Mouse (Mus musculus): ENCODE data around the gene Slc13a3.

The Slc13a3 gene

GRCm38 (mm10) chr2:165407700-165408301 lies 65.2 kb downstream of the Slc13a3 start:
- DNase-seq: peak; percentile 63 to 72

GRCm38 (mm10) chr2:165405351-165405750 lies 67.7 kb downstream of the Slc13a3 start:
- DNase-seq: no peak

- DNase-seq: no peak
Measured at GRCm38 (mm10) chr2:165404951-165405350, 68.1 kb downstream of the Slc13a3 start.

GRCm38 (mm10) chr2:165398164-165398785 lies 74.8 kb downstream of the Slc13a3 start:
- DNase-seq: no peak

- no peak for DNase-seq
Measured at GRCm38 (mm10) chr2:165397502-165398163, 75.4 kb downstream of the Slc13a3 start.

DNA sequence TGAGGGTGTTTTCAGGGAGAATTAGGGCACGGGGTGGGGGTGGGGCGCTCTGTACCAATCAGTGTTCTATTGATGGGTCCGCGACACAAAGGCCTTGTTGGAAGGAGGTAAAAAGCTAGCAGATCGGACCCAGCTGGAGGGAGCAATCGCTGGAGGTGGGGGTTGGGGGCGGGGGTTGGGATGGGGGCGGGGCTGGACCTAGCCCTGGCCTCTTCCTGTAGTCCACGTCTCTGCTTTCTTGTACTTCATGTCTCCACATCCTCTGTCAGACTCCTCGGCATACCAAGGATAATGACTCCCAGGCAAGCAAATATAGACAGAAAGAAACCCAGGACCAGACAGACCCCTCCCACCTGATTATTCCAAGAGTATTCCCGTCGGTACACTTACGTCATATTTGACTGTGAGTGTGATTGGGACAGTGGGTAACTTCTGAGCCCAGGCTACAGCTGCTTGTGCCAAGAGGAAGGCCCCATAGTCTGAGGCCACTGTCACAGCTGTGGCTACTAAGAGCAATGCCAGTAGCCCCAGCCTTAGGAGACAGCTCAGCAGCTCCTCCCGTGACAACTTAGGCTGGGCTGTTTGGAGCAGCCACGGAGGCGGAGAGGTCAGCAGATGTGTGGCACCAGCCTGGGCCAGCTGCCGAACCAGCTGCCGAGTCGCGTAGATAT lies 76.1 kb downstream of the Slc13a3 start:
- DNase-seq: no peak

- DNase-seq: no peak
Measured at GRCm38 (mm10) chr2:165392156-165392555, 80.9 kb downstream of the Slc13a3 start.

DNA sequence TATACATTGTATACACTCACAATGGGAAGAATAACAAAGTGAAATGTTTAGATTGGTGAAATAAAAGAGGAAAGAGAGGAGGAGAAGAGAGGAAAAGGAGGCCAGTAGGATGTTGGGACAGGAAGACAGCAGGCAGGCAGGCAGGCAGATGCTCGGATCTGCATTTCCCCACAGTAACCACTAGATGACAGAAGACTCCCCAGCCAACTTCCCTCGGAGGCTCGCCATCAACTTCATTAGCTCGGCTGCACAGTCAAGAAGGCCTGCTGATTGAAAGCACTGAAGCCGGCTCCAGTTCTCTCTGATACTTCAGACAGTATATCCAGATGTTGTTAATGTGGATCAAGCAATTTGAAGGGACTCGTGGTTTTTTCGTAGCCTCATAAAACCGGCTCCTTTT lies 81.5 kb downstream of the Slc13a3 start:
- peak; percentile 61 to 68 for DNase-seq

DNA sequence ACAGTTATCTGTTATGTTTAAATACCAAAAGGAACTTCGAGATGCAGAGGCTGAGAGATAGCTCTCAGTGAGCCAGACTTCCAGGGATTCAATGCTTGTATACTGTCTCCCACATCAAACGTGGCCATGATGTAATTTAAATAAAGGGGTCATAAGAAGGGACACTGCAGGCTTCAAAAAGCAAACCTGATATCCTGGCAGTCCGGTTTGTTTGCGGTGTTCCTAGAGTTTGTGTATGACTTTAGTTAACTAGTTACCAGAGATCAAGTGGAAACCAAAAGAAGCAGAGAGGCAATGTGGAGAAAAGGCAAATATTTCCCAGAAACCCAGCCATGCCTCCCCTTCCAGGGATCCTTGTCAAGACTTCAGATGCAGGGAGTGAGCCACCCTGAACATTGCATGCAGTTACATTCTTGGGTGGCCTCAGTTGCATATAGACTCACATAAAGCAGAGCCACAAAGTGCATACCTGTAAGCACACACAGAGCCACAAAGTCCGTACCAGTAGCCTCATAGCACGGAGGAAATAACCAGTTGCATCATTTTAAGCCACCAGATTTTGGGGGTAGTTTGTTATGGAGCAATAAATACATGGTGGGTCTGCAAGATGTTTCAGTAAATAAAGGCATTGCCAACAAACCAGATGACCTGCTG lies 83.6 kb downstream of the Slc13a3 start:
- DNase-seq: no peak

GRCm38 (mm10) chr2:165387844-165388495 lies 85.1 kb downstream of the Slc13a3 start, which contains the start of gene Zfp334:
Zfp334 (minus strand) TSS chr2:165388259.
- DNase-seq: peak; percentile 96 to 98

DNA sequence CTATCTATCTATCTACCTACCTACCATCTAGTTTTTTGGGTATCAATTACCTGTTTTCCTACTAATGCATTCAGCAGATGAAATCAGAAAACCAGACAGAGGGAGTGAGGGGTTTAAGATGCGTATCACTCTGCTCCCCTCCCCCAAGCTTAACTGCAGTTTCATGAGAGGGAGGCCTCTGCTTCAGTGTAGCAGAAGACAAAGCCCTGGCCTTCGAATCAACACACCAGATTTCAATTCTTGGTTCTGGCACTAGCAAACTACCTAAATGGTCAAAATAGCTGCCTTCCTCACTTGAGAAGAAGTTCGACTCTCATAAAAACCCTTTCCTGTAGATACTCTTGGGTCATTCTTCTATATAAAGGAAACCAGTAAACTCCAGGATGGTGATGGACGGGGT lies 85.7 kb downstream of the Slc13a3 start:
- no peak for DNase-seq

DNA sequence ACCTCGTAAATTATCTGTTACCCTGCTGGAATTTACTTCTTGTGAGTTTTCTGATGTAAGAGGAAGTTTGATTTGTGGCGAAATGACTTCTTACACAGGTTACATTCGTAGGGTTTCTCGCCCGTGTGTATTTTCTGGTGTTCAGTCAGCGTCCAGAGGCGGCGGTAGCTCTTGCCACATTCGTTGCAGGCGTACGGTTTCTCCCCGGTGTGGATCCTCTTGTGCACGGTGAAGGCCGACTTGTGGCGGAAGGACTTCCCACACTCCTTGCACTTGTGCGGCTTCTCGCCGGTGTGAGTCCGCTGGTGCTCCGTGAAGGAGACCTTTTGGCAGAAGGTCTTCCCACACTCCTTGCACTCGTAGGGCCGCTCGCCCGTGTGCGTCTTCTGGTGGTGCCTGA lies 93.0 kb downstream of the Slc13a3 start:
- no peak for DNase-seq

GRCm38 (mm10) chr2:165376001-165376400 lies 97.0 kb downstream of the Slc13a3 start:
- DNase-seq: peak in 1 of 2 experiments; percentile 9

- peak in 1 of 2 experiments; percentile 29 for DNase-seq
Measured at GRCm38 (mm10) chr2:165375478-165375877, 97.6 kb downstream of the Slc13a3 start.

DNA sequence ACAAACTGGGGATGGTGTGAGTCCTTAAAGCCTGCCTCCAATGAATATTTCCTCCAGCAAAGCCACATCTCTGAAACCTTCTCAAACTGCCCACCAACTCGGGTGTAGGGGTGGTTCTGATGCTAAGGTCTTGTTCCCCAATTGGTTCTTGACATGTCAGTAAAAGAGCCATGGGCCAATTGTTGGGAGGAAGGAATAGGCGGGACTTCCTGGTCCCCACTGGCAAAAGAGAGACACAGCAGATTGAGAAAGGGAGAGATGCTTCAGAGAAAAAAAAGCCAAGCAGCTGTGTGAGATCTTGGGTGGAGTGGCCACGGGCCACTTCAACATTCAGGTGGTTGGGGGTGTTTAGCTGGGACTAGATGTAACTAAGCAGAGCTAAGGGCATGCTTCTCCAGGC lies 102.0 kb downstream of the Slc13a3 start:
- peak in 1 of 2 experiments; percentile 9 for DNase-seq

DNA sequence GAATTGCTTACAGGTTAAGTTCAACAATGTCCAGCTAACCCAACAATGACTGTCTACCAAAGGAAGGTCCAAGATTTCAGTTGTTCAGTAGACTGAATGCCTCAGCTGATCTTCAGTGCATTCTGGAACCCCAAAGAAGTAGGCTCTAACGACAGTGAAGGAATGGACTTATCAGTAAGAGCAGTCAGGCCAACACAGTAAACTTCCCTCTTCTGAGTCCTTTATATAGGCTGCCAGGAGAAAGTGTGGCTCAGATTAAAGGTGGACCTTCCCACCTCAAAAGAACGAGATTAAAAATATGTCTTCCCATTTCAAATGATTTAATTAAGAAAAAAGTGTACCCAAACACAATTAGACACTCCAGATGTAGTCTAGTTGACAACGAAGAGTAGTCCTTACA lies 102.7 kb downstream of the Slc13a3 start:
- DNase-seq: no peak

DNA sequence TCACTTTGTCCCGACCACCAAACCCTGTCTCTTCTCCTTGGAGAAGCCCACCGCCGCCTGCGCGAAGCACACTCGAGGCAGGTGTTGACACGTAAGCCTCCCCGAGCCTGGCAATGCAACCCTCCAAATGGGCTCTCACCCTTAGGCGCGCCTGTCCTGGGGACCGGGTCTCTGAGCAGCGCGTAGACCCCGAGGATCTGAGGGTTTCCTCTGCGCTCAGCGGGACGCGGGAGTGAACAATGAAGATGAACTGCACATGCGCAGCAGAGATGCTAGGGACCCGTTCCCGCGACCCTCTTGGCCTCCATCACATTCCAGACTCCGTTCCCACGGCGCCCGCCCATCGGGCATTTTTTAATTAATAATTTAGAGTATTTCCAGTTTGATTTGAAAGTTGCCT lies 104.5 kb downstream of the Slc13a3 start, which contains the start of gene Zfp663:
Zfp663 (minus strand) TSS at position 234 of the 400 bp plus-strand sequence.
- no peak for DNase-seq

GRCm38 (mm10) chr2:165367868-165368439 lies 105.1 kb downstream of the Slc13a3 start:
- peak in 1 of 2 experiments; percentile 36 for DNase-seq

- DNase-seq: peak; percentile 76 to 87
Measured at GRCm38 (mm10) chr2:165367047-165367520, 105.9 kb downstream of the Slc13a3 start.

DNA sequence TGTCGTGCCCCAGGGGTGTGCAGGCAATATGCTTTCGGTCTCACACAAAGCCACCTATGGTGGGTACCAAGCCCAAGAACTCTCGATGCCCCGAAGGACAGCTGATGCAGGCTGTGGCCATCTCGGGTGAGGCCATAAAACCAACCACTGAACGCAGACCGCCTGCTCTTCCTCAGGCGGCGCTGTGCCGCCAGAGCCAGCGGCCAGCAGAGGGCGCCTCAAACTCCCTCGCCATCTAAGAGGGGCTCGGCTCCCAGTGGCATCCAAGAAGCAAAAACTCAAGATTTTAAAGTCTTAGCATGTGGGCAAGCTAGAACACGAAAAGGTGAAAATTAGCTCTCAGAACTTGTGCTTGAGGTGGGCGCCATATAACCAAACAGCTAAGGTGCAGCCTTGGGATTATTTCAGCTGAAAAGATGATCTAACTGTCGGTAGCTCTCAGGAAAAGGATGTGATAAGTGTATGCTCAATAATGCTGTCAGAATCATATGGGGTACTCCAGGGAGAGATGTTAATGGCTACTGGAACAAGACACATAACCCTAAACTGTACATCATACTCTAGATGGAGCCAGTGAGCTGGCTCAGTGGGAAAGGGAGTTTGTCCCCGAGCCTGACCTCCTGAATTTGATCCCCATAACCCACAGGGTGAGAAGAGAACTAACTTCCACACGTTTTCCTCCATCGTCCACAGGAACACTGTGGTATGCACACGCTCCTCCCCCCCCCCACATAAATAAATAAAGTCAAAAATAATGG lies 108.5 kb downstream of the Slc13a3 start:
- DNase-seq: peak; percentile 53 to 57

GRCm38 (mm10) chr2:165363282-165363681 lies 109.7 kb downstream of the Slc13a3 start:
- no peak for DNase-seq
